Mouse (Mus musculus): ENCODE results near the gene Cacna2d3.

Cacna2d3 gene

DNA sequence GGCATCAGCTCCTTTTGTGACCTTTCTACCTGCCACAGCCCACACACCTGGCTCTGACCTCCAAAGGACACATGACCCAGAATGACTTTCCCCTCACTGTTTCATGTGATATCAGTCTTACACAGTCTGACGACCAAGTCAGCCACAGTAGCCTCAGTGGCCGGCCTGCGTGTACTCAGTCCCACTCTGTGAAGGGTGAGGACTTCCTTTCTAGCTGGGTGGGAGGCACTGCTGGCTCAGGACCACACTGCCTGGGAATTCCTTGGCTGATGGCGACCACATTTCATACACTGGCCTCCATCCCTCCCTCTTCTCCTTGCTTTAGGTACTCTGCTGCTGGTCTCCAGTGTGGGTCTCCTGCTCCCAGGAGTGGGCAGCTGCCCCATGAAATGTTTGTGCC, 700.4 kb downstream of the Cacna2d3 start:
- DNase-seq (ENCODE audit: extremely low read depth, low read depth, low spot score) = no peak

DNA sequence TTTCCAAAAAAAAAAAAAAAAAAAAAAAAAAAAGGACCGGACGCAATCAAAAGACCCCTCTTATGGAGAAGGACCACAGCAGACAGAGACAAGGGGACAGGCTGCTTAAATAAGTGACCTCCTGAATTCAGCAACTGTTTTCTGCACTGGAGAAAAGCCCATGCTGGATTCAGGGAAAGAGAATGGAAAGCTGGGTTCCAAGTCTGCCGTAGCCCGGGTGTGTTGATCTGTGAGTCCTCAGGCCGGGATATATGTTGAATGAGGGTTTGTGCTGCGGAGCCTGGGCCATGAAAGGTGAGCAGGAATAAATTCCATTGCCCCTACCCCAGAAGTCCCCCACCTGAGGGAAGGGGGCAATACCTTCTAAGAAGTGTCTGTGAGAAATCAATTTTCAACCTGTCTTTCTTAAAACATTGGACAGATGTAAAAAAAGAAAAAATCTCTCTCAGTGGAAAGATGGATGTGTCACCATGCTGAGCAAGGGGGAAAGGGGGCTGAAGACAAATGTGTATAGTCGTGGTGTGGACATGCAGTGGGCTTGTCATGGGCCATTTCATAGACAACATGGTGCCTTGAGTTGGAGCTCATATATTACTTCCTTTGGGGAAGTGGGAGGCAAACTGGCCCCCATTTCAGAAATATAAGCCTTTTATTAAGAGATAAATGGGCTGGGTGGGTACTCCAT, 703.2 kb downstream of the Cacna2d3 start:
- no peak for DNase-seq (ENCODE audit: extremely low read depth, low read depth, low spot score)

DNA sequence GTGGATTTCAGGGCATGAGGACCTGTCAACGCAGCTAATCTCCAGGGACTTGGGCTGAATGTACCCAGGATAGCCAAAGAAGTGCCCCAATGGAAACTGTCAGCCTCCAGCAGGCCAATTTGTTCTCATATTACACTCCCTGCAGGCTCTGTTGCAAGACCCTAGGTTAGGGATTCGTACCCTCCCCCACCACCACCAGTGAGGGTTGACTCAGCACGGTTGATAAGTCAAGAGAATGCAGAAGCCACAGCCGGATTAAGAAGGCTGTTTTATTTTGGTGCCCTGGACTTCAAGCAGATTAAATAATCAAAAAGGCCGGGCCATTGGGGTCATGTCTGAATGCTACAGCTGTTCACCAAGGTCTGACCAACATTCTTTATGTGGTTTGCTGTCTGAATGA, 703.8 kb downstream of the Cacna2d3 start, which contains the start of gene Lrtm1:
Gene Lrtm1 (plus strand): TSS at position 326 of the 400 bp plus-strand sequence.
- no peak for DNase-seq (ENCODE audit: extremely low read depth, low read depth, low spot score)

DNA sequence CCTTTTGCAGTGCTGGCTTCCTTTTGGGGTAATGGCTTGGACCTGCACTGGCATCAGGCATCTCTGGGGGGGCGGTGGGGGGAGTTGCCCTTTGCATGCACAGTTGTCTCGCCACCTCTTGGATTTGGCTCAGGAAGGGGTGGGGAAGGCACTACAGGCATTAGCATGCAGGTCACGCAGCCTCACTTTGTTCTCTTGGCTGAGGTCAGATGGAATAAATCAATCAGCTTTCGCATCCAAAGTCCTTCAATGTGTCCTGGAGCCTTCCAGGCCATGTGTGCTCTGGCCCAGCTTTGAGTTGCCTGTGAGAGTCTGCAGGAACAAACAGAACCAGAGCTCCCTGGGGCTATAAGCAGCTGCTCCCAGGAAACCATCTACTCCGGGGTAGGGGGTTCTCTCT, 705.8 kb downstream of the Cacna2d3 start:
- DNase-seq (ENCODE audit: extremely low read depth, low read depth, low spot score) = no peak

DNA sequence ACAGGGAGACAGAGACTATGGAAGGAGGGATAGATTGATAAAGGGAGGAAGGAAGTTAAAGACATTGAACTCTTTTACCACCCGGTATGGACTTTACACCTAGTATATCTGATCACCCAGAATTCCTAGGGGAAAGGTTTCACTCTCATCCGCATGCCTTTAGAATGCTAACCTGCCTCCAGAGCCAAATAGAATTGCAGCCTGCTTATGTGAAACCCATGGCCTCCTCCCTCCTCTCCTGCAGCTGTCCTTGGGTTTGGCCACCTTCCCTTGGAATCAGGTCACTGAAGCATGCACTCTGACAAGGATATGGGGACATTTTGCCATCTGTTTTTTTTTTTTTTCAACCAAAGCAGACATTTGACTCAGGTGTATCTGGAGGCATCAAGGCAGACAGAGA, 707.0 kb downstream of the Cacna2d3 start:
- no peak for DNase-seq (ENCODE audit: extremely low read depth, low read depth, low spot score)

DNA sequence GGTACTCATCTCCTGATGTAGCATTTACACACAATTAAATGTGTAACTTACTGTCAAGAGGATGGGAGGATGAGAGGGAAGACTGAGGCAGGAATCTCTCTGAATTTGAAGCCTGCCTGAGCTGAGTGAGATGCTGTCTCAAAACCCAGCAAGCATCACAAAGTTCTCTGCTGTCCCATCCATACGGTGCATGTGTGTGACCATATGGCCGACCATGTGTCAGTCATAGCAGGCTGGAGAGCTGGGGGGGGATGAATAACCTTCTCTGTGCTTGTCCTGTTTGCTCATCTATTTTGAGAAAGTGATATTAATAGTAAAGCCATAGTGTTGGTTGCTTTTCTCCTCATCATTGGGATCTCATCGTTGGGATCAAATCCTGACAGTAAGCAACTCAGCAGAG, 708.5 kb downstream of the Cacna2d3 start:
- DNase-seq (ENCODE audit: extremely low read depth, low read depth, low spot score) = no peak

DNA sequence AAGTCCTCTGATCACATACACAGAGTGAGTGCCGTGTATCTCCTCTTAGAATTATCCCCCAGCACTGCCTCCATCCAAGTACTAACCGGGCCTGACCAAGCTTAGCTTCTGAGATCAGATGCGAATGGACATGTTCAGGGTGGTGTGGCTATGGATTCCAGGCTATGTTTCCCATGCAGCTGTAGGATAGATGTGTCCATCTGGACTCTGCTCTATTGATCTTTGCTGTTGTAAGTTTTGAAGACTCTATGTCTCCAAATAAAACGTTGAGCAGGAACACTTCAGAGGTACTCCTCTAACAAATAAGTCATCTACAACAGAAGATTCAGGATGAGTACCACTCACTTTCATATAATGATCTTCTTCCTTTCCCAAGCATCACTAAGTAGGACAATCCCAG, 712.0 kb downstream of the Cacna2d3 start:
- DNase-seq (ENCODE audit: extremely low read depth, low read depth, low spot score) = no peak

DNA sequence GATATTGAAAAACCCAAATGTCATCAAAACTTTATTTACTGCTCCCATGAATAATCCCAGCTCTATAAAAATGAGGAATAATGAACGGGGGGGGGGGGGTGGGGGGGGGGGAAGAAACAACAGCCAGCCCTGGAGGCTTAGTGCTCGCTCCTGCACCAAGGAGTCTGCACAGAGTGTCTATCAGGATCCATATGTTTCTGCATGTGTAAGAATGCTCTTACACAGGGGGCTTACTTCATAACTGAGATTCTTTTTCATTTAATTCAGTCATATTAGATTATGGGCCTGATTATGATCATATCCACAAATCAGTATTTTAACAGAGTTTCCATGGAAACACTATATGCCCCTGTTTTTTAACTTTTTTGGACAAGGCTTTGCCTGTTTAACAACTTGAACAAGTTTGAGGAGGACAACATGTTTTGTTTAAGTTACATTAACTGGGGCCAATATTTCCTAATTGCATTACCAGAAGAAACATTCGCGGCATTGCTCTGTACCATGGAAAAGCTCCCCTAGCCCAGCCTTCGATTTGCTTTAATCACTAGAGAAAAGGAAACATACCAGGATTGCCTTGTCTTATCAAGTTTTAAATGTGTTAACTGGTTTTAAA, 716.3 kb downstream of the Cacna2d3 start:
- no peak for DNase-seq (ENCODE audit: extremely low read depth, low read depth, low spot score)

DNA sequence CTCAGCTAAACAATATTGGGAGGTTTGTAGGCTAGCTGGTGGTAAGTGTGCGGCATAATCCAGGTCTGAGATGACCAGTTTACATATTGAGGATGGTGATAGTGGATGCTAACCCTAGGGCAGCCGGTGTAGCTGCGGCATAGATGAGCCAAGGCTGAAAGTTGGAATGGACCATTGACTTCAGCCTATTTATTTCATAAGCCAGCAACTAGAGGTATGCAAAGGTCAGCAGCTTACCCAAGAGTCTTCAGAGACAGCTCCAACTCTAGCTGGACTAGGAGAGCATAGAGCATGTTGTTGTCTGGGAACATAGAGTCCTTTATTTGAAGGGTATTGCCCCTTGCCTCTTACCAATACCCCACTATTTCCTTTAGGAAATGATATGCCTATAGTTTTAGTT, 725.1 kb downstream of the Cacna2d3 start:
- DNase-seq (ENCODE audit: extremely low read depth, low read depth, low spot score) = no peak

DNA sequence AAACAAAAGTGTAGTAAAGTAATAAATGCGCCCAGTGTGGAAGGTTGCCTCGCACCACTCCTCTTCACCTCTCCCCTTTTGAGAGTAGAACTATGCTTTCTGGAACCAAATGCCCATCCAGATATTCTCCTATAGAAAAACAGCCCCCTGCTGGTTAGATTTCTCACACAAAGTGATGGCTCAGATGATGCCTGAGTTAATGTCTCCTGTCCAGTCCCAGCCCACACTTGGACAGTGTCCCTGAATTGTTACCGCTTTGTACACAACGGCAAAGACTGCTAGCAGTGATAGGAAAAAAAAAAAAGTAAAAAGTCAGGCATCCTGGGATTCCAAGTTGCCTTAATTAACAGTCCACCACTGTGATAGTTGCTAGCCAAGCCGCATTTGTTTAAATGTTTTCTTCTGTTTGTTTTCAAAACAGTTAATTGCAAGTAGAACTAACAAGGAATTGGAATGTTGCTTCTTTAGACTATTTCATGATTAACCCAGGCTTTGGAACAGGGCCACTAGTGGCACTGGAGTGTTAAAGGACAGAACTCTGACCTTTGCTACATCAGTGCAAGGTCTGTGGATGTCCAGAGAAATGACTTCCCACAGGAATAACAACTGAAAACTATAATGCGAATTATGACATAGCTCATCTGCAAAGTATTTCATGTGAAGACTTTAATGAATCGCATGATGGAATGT, 733.3 kb downstream of the Cacna2d3 start:
- DNase-seq (ENCODE audit: extremely low read depth, low read depth, low spot score) = no peak

DNA sequence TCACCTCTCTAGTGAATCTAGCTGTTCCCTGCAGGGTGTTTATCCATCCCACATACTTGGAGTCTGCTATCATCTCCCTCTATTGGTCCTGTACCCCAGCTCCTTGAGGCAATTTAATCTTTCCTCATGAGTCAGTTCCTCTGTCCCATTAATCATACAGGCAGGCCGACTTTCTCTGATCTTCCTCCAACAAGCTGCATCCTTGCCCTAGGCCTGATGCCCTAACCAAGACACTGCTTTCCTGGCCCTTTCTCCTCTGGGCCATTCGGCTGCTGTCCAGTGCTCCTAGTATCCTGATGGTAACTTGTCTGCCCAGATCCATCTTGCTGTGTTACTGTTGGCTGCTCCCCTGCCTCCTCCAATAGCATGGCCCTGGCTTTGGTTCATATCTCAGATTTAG, 737.4 kb downstream of the Cacna2d3 start:
- DNase-seq (ENCODE audit: extremely low read depth, low read depth, low spot score) = no peak

DNA sequence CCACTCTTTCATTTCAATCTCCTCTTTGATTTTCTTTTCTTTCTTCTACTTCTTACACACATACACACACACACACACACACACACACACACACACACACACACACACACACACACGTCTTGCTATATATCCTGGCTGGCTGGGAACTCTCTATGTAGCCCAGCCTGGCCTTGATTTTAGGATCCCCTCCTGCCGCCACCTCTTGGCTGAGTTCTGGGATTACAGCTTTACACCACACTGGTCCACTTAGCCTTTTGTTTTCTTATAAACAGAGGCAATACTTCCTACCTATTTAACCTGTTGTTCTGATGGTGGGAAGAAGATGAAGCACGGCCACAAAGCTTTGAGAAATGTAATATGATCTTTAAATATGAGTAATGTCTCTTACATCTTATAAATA, 741.2 kb downstream of the Cacna2d3 start:
- DNase-seq (ENCODE audit: extremely low read depth, low read depth, low spot score) = no peak

DNA sequence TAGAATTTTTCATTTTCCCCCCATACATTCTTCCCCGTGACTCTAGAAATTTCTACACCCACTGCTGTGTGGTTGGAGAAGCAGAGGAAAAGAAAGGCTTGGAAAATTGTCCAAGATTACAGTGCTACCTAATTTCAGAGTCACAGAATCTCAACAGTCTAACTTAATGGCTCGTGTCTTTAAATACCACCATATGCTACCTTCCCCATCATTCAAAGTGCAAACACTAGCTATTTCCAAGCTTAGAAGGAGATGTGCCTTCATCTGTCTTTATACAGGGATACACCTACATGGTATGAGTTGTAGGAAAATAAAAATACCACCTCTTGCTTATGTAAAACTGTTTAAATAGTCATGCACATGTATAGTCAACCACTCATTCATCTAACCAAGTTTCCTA, 742.4 kb downstream of the Cacna2d3 start:
- DNase-seq (ENCODE audit: extremely low read depth, low read depth, low spot score) = no peak

DNA sequence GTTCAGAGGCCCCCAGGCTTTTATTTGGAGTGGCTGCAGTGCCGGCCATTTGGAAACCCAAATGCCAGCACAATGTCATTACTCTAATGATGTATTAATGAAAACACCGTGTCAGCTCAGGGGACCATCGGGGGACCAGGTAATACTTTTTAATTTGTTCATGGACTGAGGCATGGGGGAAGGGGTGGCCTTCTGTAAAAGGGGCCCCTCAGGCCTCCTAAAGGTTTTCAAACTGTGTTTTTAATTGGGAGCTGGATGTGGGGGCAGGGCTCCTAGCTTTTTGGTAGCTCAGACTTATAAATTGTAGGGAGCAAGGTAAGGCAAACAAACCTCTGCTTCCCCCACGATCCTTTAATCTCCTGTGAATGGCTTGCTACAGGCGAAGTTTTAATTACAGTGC, 749.0 kb downstream of the Cacna2d3 start:
- DNase-seq (ENCODE audit: extremely low read depth, low read depth, low spot score) = no peak

DNA sequence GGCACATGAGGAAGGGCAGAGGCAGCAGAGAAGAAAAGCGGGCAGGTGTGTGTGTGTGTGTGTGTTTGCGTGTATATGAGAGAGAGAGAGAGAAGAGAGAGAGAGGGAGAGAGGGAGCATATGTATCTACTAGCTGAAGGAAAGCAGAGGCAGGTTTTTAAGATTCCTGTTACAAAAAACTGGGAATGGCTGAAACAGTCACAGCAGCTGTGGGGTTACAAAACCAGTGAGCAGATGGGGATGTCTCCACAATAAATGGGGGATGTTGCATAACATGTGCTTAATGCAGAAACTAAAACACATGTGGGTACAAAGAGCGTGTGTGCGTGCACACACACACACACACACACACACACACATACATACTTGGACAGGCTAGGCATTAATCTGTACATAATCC, 752.4 kb downstream of the Cacna2d3 start:
- DNase-seq (ENCODE audit: extremely low read depth, low read depth, low spot score) = no peak

DNA sequence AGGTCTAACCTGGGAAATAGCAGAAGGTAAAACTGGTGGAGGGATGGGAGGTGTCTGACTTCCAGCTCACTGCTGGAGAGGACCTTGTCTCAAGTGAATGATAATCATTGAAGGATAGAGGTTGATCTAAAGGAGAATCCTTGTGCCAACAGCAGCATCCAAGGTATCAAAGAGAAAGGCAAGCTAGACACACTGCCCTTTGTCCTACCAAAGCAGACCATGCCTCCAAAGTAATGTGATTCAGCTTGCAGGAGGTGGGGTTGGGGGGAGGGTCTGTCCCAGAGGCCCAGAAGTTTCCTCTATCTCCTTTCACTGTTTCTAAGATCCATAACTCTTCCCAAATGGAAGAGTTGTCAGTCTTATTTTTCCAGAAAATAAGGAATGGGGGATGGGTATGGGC, 754.8 kb downstream of the Cacna2d3 start:
- no peak for DNase-seq (ENCODE audit: extremely low read depth, low read depth, low spot score)

DNA sequence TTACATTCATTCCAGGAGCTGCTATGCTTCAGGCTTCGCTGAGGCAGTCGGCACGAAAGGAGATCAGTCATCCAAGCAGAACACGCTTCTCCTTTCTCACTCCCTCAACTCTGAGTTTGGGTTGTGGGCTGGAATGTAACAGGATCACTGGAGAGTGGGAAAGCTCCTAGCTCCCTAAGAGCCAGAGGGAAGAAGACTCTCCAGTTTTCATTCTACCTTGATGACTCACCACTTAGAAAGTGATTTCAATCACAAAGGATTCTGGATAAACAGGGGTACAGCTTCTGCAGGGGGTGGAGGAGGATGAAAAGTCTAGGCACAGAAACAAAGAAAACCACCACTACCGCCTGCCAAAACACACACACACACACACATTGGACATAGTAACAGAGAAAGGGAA, 760.3 kb downstream of the Cacna2d3 start:
- no peak for DNase-seq (ENCODE audit: extremely low read depth, low read depth, low spot score)

DNA sequence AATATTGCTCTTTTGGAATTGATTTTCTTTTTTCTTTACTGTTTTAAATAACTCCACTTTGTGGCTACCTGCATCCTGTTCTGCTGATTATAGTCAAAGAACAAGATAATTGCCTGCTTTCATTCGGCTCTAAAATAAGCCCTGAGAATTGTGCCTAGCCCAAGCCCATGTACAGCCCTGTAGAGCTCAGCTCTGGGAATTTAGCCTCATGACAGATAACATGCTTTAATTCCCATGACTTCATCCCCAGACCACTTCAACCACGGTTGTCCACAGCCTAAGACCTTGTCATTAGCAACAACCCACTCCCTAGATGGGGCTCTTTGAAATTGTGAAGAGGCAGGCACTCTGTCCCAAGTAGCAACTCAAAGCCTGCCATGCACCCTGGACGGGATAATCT, 762.6 kb downstream of the Cacna2d3 start:
- no peak for DNase-seq (ENCODE audit: extremely low read depth, low read depth, low spot score)

DNA sequence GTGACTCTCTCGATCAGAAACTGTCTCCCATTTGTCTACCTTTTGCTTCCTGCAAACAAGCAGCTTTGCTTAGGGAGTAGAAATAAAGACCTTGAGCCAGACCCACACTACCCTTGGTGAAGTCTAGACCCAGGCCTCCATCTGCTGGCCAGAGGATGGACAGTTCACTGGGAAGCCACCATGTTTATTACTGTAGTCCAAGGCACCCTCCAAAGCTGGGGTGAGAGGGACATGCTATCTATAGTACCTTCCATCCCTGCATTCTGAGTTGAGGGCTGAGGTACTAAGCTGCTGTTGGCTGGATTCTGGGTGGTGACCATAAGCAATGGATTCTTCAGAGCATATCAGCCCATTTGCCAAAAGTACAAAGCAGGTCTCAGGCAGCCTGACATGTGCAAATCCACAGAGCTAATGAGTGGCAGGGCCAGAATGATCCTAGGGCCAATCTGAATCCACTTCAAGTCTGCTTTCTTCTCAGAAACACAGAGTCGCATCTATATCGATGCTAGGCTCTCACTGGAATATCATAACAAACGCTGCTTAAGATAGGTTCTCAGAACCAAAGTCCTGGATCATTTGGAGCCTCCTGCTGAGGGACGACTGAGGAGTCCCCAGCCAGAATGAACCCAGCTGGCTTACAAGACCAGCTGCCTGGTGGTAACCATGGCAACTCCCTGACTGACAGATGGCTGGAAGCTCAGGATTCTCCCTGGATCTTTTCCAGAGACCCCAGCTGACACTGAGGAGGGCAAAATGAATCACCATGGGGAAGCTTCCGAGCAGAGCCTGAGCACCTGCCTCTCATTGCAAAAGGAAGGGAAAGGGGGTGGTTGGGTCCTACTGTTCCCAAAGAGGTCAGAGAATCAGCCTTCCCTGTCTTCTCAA, 763.3 kb downstream of the Cacna2d3 start:
- DNase-seq (ENCODE audit: extremely low read depth, low read depth, low spot score) = no peak

DNA sequence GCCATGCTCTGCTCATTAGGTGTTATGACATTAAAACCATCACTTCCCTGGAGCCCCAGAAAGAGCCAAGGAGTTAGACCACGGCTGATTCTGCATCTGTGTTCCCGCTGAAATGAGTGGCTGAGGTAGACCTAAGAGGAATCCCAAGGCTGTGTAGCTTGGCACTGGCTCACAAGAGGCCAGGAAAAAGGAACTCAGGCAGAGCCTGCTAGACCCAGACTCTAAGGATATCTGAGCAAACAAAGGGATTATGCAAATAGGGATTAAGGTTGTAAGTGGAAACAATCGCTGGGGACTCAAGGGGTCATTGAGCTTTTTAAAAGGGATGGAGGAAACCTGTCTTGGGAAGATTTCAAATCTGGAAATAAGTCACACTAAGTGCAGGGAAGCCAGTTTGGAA, 766.5 kb downstream of the Cacna2d3 start:
- no peak for DNase-seq (ENCODE audit: extremely low read depth, low read depth, low spot score)

DNA sequence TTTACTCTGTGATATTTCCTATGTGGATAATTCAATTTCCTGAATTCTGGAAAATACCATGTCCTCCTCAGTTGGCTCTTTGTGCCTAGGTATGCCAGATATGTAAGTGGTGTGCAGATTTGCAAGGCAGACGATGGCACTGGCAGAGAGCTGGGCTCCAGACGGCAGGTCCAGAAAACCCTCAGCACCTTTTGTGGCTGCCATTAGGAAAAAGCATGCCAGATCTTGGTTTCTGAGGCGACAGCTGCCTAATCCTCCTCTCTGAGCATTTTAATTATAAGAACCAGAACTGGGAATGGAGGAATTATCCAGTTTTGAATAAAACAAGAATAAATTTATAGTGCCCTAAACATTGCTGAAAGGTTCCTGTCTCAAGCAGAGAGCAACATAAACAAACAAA, 767.1 kb downstream of the Cacna2d3 start:
- DNase-seq (ENCODE audit: extremely low read depth, low read depth, low spot score) = no peak

Data from fat pad, adult 2 months (tissue).